Mouse (Mus musculus) neural tube, embryonic 14.5 days (tissue): ENCODE data around the gene Iqca. TPM values are rescaled to one million over a fixed set of nuclear protein-coding genes. Genes with fewer than 3 reads are reported as not detected.
A peak's percentile ranks its signal among the peaks of the same experiment; 100 is the strongest.

Source experiments
- ATAC-seq: fragments of 200-750 bp; cut with Nextera tagmentation; 2 replicates; pipeline ENCODE4 v1.8.0; 2017; ENCODE audit warnings: low read depth, mild to moderate bottlenecking, moderate TSS enrichment, moderate library complexity
- H3K27ac ChIP-seq: fragments of 300-500 bp; sonication (generic); 2 replicates; pipeline ENCODE4 v1.5.1; 2014; ENCODE audit warnings: low read depth, mild to moderate bottlenecking, control low read depth, low read length, moderate library complexity, mixed read lengths
- H3K27me3 ChIP-seq: fragments of 300-500 bp; sonication (generic); 2 replicates; pipeline ENCODE4 v1.6.1; 2014; ENCODE audit warnings: low read length; ENCODE audit not compliant: control insufficient read depth, insufficient read depth
- H3K36me3 ChIP-seq: fragments of 300-500 bp; sonication (generic); 2 replicates; pipeline ENCODE4 v1.6.1; 2014; ENCODE audit warnings: low read length, mixed read lengths; ENCODE audit not compliant: control insufficient read depth, insufficient read depth
- H3K4me1 ChIP-seq: fragments of 300-500 bp; sonication (generic); 2 replicates; pipeline ENCODE4 v1.6.1; 2014; ENCODE audit warnings: low read length; ENCODE audit not compliant: control insufficient read depth, insufficient read depth
- H3K4me2 ChIP-seq: fragments of 300-500 bp; sonication (generic); 2 replicates; pipeline ENCODE4 v1.6.1; 2014; ENCODE audit warnings: mild to moderate bottlenecking, low read depth, low read length, control low read depth
- H3K4me3 ChIP-seq: fragments of 300-500 bp; sonication (generic); 2 replicates; pipeline ENCODE4 v1.5.1; 2014; ENCODE audit warnings: low read depth, low read length, control low read depth, mixed read lengths
- H3K9ac ChIP-seq: fragments of 300-500 bp; sonication (generic); replicated peaks from 2 replicates; pipeline ENCODE4 v1.6.1; 2014; ENCODE audit warnings: low read depth, mild to moderate bottlenecking, control low read depth, low read length, mixed read lengths
- H3K9me3 ChIP-seq: fragments of 300-500 bp; sonication (generic); 2 replicates; pipeline ENCODE4 v1.6.1; 2016; ENCODE audit warnings: low read length; ENCODE audit not compliant: control insufficient read depth
- WGBS: fragments of 180-500 bp; shearing (Covaris S2); extraction: QIAGEN DNeasy Blood & Tissue Kit; methylation state at CpG from one replicate; pipeline ENCODE4 v1.1.7; 2014; 5-methylcytosine and 5-hydroxymethylcytosine counted together
- polyA plus RNA-seq: library from polyadenylated mRNA; unstranded; fragments of >200 nt; fragmentation: Nextera tagmentation; extraction: Ambion mirVana; gene quantifications from 2 replicates; pipeline ENCODE4 v1.2.1, GENCODE M21; 2014

Gene Iqca
- polyA plus RNA-seq, 1 experiment from 2014 or later, result 0.70 TPM

DNA sequence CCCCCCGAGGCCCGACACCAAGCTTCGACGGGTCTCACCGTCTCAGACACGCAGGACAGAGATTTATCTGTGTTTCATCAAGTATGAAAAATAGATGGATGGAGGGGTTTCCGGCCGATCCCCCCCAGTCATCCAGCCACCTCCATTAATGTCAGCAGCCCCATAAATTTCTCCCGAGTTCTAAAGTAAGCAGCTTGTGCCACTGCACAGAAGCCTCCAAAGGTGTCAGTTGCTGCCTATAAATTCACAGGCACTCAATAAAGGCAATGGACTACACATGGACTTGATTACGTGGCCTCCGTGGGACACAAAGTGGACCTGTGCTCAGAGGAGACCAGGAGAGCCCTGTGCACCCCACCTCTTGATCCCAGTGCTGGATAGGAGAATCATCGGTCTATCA, 34.0 kb downstream of the Iqca start:
- no peak overlapping the region for H3K27ac ChIP-seq
- H3K36me3 ChIP-seq, result no peaks in the 10 kb centered on the region
- no peak overlapping the region for H3K9ac ChIP-seq
- 23% methylated on average over 12 of the region's 12 CpGs for WGBS
- no peak overlapping the region for H3K4me2 ChIP-seq
- H3K4me3 ChIP-seq, result no peak overlapping the region
- H3K27me3 ChIP-seq, result no peaks in the 10 kb centered on the region
- ATAC-seq, result peak; percentile 34; the same call in 1 of the 2 replicates
- H3K4me1 ChIP-seq, result no peaks in the 10 kb centered on the region
- H3K9me3 ChIP-seq, result no peaks in the 10 kb centered on the region

DNA sequence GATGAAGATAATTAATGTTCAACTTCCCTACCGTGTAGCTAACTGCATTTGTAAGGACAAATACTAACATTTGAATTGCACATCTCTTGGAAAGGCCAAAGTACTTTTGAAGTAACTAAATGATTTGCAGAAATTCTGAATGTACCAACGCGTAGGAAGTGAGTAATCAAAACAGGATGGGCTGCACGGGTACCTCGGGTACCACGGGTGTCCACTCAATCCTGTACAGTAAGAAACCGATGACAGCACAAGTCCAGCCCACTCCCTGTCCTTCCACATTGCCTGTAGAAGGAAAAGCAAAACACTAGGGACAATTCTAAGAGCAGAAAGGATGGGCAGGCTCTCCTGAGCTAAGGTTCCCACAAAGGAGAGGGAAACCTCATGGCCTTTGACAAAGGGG, 36.0 kb downstream of the Iqca start:
- H3K9me3 ChIP-seq, result no peaks in the 10 kb centered on the region
- no peak for ATAC-seq
- H3K27ac ChIP-seq, result no peak overlapping the region
- H3K4me1 ChIP-seq, result no peaks in the 10 kb centered on the region
- no peak overlapping the region for H3K4me3 ChIP-seq
- H3K36me3 ChIP-seq, result no peaks in the 10 kb centered on the region
- WGBS, result 83% methylated on average over 7 of the region's 7 CpGs
- no peaks in the 10 kb centered on the region for H3K27me3 ChIP-seq
- no peak overlapping the region for H3K9ac ChIP-seq
- no peak overlapping the region for H3K4me2 ChIP-seq

DNA sequence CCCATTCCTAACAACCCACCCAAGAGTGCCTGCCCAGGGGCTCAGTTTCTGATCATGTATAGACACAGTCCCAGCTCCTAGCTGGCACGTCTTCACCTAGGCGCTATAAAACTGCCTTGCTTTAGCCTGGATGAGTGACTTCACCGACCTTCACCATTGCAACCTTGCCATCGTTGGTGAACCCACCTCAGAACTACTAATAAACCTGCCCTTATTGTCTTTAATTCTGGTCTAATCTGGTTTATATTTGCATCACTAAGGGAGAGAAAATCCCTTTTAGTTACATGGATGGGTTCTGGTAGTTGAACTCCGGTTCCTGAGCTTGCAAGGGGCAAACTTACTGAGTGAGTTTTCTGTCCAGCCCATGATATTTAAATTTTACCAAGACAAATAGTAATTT, 38.6 kb downstream of the Iqca start:
- Histone ChIP-seq H3K36me3 (no peaks in the 10 kb centered on the region), H3K9me3 (no peaks in the 10 kb centered on the region), H3K4me2 (no peak overlapping the region), H3K27me3 (no peaks in the 10 kb centered on the region), H3K9ac (no peak overlapping the region), H3K4me1 (no peaks in the 10 kb centered on the region), H3K27ac (no peak overlapping the region), H3K4me3 (no peak overlapping the region)
- ATAC-seq, result no peak
- WGBS, result 90% methylated on average over 5 of the region's 5 CpGs

DNA sequence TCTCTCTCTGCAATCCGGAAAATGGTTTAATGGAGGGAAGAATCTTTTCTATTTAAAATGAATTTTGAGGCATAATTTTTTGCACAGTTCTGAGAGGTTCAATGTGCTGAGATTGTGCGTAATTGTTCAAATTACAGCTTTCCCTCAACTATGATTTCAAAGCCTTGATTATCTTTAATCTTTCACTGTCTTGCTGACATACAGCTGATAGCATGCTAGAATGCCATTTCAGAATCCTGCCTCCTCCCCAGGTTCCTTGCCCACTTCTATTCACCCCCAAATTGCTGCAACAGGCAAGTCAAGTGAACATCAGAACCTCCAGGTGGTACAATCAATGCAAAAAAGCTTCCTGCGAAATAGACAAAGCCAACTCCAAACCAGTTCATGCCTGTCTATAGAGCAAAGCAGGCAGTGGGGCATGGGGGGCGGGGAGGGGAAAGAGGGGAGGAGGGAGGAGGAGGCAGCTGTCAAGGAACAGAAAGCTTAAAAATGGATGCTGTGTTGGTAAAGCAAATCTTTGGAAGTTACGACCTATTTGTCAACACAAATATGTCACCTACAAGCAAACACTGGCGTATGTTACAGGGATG, 39.5 kb downstream of the Iqca start:
- Histone ChIP-seq H3K9ac (no peak overlapping the region), H3K4me2 (no peak overlapping the region), H3K27me3 (no peaks in the 10 kb centered on the region), H3K9me3 (no peaks in the 10 kb centered on the region), H3K27ac (no peak overlapping the region), H3K4me3 (no peak overlapping the region), H3K4me1 (no peaks in the 10 kb centered on the region), H3K36me3 (no peaks in the 10 kb centered on the region)
- WGBS, result 89% methylated on average over 6 of the region's 6 CpGs
- ATAC-seq, result no peak

DNA sequence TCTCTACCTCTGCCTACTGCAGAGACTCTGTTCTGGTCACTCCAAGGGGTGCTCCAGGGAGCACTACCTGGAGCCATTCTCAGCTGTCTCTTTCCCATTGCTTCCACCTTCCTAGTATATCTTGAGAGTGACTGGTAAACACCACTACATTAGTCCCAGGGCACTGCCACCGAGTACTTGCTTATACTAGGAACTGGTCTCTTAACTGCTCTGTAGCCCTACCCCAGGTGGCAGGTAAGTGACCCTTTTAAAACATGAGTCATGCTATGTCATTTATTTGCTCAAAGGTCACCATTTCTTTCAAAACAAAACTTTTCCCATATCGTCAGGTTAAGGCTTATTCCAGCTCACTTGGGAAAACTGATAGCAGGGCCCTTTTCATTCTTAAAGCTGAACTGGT, 40.5 kb downstream of the Iqca start:
- Histone ChIP-seq H3K4me3 (no peak overlapping the region), H3K9ac (no peak overlapping the region), H3K4me1 (no peaks in the 10 kb centered on the region), H3K27me3 (no peaks in the 10 kb centered on the region), H3K27ac (no peak overlapping the region), H3K9me3 (no peaks in the 10 kb centered on the region), H3K4me2 (no peak overlapping the region), H3K36me3 (no peaks in the 10 kb centered on the region)
- WGBS, result 89% methylated on average over 2 of the region's 2 CpGs
- no peak for ATAC-seq

DNA sequence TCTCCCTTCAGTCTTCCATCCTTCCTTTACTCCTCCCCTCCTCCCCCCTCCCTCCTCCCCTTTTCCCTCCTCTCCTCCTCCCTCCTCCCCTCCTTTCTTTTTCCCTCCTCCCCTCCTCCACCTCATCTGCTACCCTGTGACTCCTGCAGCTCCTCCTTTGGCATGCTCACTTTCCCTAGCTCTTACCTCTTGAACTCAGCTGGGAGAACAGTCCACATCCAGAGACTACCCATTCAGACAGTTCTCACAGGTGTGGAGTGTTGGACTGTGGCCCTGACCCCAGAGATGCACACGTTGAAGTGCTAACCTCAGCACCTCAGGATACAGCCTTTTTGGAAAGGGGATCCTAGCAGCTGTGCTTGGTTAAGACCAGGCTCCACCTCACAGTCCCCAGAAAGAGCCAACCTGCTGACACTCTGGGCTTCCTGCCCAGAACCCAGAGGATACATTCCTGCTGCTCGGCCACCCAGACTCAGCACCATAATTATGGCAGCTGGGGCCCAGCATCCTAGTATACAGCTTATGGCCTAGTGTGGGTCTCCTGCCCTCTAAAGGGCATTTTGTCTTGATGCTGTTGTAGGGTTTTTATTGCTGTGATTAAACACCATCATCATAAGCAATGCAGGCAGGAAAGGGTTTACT, 41.9 kb downstream of the Iqca start:
- WGBS, result 54% methylated on average over 2 of the region's 2 CpGs
- Histone ChIP-seq H3K4me2 (no peak overlapping the region), H3K9ac (no peak overlapping the region), H3K27me3 (no peaks in the 10 kb centered on the region), H3K4me1 (no peaks in the 10 kb centered on the region), H3K27ac (no peak overlapping the region), H3K4me3 (no peak overlapping the region), H3K9me3 (no peaks in the 10 kb centered on the region), H3K36me3 (no peaks in the 10 kb centered on the region)
- peak; percentile 41; the same call in 1 of the 2 replicates for ATAC-seq

DNA sequence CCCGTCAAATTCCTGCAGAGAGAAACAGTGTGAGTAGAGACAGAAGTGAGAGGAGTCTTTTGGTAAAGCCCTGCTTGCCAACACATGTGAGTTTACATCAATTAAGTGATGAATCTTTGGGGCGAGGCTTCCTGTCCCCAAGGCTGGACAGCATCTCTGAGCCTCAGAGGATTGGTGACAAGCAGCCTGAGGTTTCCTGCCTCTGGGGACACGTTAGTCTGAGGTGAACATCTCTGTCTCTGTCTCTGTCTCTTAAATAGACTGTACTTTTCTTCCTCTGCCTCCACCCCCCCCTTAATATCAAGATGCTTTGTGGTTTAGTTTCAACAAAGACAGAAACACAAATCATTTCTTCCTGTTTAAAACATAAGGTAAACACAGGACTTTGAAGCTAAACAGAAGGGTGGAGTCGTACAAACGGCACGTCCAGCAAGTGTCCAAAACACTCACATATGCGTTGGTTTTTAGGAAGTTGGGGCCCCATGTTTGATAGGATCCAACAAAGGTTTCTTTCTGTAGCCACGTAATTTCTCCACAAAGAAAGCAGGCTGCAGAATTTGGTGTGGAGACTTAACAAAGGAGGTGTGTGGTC, 49.2 kb downstream of the Iqca start:
- H3K4me2 ChIP-seq, result no peak overlapping the region
- no peaks in the 10 kb centered on the region for H3K4me1 ChIP-seq
- no peak overlapping the region for H3K27ac ChIP-seq
- H3K9me3 ChIP-seq, result no peaks in the 10 kb centered on the region
- no peak for ATAC-seq
- no peaks in the 10 kb centered on the region for H3K36me3 ChIP-seq
- H3K27me3 ChIP-seq, result no peaks in the 10 kb centered on the region
- H3K9ac ChIP-seq, result no peak overlapping the region
- H3K4me3 ChIP-seq, result no peak overlapping the region
- 68% methylated on average over 8 of the region's 8 CpGs for WGBS

DNA sequence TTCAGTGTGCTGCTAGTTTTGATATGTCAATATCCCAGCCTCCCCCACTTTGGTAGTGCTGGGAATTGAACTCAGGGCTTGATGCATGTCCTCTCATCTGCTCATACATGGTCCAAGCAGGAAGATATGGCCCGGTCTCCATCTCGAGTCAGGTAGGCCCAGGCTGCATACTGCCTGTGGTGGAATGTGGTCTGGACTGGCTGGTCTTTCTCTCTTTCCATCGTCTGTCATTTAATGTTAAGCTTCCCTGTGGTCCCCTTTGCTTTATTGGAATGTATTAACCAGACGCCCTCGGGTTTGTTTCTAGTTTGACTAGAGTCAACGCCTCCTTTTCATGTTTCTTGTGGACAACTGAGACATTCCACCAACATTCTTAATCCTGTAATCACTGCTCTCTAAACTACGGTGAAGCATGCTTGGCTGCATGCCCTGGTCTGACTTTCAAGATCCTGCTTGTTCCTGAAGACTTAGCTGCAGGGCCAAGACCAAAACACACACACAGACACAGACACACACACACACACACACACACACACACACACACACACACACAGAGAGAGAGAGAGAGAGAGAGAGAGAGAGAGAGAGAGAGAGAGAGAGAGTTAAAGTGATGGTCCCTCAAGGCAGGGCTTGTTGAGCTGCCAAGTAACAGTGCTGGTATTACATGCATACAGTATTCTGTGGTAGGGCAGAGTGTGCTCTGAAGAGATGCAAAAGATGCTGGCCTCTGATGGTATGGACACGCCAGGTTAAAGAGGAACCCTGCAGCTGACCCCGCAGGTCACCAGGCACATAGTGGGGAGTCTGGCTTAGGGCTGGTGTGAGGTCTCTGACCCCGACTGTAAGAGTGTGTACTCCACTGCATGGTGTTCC, 52.6 kb downstream of the Iqca start:
- no peaks in the 10 kb centered on the region for H3K4me1 ChIP-seq
- no peak overlapping the region for H3K4me3 ChIP-seq
- no peaks in the 10 kb centered on the region for H3K27me3 ChIP-seq
- no peaks in the 10 kb centered on the region for H3K9me3 ChIP-seq
- H3K27ac ChIP-seq, result no peak overlapping the region
- no peaks in the 10 kb centered on the region for H3K36me3 ChIP-seq
- ATAC-seq, result no peak
- no peak overlapping the region for H3K9ac ChIP-seq
- H3K4me2 ChIP-seq, result no peak overlapping the region
- WGBS, result 82% methylated on average over 10 of the region's 10 CpGs
